Mouse (Mus musculus) sigmoid colon, adult 10 weeks (tissue): ENCODE results near the gene Fam161b. TPM values are rescaled to one million over a fixed set of nuclear protein-coding genes. Genes with fewer than 3 reads are reported as not detected.

ENCODE experiments used
- polyA plus RNA-seq: library from polyadenylated mRNA; stranded (reverse); fragments of 350-450 nt; fragmentation: Illumina TruSeq; extraction: RNeasy Lipid Tissue Mini Kit (QIAGEN cat#74804); gene quantifications from one replicate; pipeline ENCODE4 v1.2.3, GENCODE M21; 2014; ENCODE audit warnings: low read depth, low replicate concordance

The Fam161b gene
- polyA plus RNA-seq, result 4.2 TPM

DNA sequence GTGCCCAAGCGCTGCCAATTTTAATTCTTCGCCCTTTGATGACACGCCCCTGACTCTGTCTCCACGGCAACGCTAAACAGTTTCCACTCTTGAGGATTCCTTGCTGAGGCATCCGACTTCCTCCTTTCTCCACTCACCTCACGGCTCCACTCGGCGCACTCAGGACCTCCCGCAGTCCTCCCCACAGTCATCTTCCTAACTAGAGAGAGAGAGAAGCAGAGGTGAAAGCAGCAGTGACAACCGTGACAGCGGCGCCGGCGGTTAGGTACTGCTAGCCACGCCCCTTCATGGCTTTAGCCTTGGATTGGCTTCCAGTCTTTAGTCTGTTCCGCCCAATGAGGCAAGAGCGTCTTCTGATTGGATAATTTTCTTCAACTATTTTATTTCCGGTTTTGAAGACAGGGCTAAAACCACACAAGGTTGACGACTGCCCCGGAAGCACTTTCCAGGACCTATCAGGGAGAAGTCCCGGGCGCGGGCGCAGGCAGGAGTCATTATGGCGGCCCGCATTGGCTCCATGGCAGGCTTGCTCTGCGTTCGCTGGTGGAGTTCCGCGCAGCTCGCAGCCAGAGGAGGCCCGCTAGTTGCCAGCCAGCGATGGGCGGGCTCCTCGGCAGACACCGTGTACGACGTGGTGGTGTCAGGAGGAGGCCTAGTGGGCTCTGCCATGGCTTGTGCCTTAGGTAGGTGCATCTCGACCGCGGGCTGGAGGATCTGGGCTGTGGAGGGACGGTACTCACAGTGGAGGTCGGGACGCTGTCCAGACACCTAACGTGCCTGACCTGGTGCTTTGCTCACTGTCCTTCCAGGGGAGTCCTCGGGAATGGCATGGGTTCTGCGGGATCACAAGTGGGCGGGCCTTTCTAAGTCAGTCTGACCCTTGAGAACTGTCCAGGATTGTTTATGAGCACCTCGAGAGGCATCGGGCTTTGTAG lies at the start of gene Fam161b, which contains the start of gene Coq6:
Gene Fam161b (minus strand): TSS at position 279 of the 935 bp plus-strand sequence.
Gene Coq6 (plus strand): TSS at position 103 of the 935 bp plus-strand sequence.

DNA sequence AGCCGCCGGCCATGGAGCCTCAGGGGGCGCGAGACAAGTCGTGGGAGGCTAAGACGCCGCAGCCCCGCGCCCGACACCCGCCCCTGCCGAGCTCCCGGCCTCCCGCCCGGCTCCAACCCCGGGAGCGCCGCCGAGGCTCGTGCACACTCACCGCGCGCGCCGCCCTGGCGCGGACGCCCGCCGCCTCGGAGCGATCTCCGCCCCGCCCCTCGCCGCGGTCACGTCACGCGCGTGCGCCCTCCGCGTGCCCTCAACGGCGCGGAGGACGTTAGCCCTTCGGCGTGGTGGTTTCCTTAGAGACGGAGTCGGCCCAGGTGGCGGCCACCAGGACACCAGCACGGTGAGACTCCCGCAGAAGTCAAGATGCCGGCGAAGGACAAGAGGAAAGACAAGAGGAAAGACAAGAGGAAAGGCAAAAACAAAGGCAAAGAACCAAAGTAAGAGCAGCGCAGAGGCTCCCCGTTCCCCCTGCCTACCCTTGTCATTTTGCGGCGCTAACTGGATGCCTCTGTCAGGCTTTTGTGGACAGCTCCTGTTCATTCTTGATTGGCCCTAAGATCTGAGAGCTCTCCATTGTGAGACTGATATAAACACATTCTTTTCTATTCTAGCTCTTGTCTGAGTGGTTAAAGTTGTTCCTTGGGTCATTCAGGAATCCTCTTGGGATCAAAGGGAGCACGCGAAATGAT lies 47.3 kb upstream of the Fam161b start, which contains the start of the genes Entpd5 and Bbof1:
Gene Entpd5 (minus strand): TSS at position 211 of the 689 bp plus-strand sequence.
Gene Bbof1 (plus strand): TSS at position 253 of the 689 bp plus-strand sequence.

DNA sequence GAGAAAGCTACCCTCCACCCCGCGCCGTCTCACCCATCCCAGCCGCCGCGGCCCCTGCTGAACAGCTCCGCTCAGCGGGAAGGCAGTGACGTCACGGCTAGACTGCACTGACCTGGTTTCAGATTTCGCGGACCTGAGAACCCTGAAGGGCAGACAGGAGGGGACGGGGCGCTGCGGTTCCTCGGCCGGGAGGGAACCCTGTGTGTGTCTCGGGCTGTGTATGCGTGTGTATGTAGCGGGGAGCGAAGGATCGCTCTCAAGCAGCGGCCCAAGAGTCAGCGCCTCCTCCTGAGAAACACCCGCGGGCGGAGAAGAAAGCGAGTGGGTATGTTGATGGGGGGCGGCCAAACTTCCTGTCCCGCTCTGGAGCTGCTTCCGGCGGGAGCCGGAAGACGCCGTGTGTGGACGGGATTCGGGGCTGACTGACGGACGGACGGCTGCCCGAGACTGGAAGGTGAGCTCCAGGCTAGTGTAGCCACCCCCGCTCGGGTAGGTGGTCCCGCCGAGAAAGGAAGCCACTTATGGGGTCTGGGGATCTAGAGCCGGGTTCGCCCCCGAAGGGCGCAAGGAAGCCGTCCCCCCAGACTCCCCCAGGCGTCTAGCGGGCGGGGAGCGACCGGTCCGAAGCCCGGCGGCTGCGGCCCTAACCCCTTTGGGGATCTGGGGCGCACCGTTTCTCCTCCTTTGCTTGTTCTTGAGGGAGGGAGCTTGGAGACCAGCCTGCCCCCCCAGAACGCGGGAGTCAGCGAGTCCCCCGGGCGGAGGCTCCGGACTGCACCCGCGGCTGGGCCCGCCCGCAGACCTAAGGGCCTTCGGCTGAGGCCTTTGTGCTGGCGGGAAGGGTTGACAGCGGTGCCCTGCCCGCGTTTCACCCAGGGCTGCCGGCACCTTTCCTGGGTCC lies 44.7 kb downstream of the Fam161b start, which contains the start of gene Zfp410:
Gene Zfp410 (plus strand): TSS at position 132 of the 901 bp plus-strand sequence.

Other genes with a start within 250 kb of the Fam161b start
- 13.6 TPM for gene Dnal1, start 247.5 kb downstream of the Fam161b start, polyA plus RNA-seq
- not detected for gene Pnma1, start 213.3 kb downstream of the Fam161b start, polyA plus RNA-seq
- 17.7 TPM for gene Elmsan1, start 143.0 kb downstream of the Fam161b start, polyA plus RNA-seq
- gene Ptgr2, start 76.6 kb downstream of the Fam161b start, polyA plus RNA-seq, result 113 TPM
- 45.7 TPM for gene Zfp410, start 45.0 kb downstream of the Fam161b start, polyA plus RNA-seq
- gene Coq6, start 176 bp downstream of the Fam161b start, polyA plus RNA-seq, result 2.2 TPM
- 216 TPM for gene Entpd5, start 47.2 kb upstream of the Fam161b start, polyA plus RNA-seq
- 10.3 TPM for gene Bbof1, start 47.2 kb upstream of the Fam161b start, polyA plus RNA-seq
- 11.0 TPM for gene Rnf113a2, start 55.4 kb upstream of the Fam161b start, polyA plus RNA-seq
- gene Aldh6a1, start 89.2 kb upstream of the Fam161b start, polyA plus RNA-seq, result 99.9 TPM
- 20.2 TPM for gene Lin52, start 89.6 kb upstream of the Fam161b start, polyA plus RNA-seq
- gene Vsx2, start 207.9 kb upstream of the Fam161b start, polyA plus RNA-seq, result not detected